Mouse (Mus musculus) heart, adult 2 months (tissue): ENCODE data around the gene Ddx21. TPM values are rescaled to one million over a fixed set of nuclear protein-coding genes. Genes with fewer than 3 reads are reported as not detected.

ENCODE experiments used
- DNase-seq, 2 experiments: peaks; one replicate each; pipeline ENCODE4 v3.0.0; 2021
- H3K27ac ChIP-seq: fragments of 200-600 bp; 2 replicates; pipeline ENCODE4 v1.8.1; 2022
- H3K27me3 ChIP-seq: fragments of 200-500 bp; 2 replicates; pipeline ENCODE4 v1.6.1; 2012; ENCODE audit warnings: mild to moderate bottlenecking, low read length, inconsistent platforms, mixed read lengths; ENCODE audit not compliant: control insufficient read depth, insufficient read depth
- H3K36me3 ChIP-seq: fragments of 200-500 bp; 2 replicates; pipeline ENCODE4 v1.6.1; 2012; ENCODE audit warnings: low read length, inconsistent platforms; ENCODE audit not compliant: control insufficient read depth, insufficient read depth
- H3K4me1 ChIP-seq: fragments of 200-500 bp; 2 replicates; pipeline ENCODE4 v1.6.1; 2011; ENCODE audit warnings: low read length; ENCODE audit not compliant: control insufficient read depth, insufficient read depth
- H3K4me3 ChIP-seq: fragments of 200-600 bp; 2 replicates; pipeline ENCODE4 v1.8.1; 2022
- H3K79me2 ChIP-seq: fragments of 200-500 bp; replicated peaks from 2 replicates; pipeline ENCODE4 v1.6.1; 2012; ENCODE audit warnings: mild to moderate bottlenecking, inconsistent platforms, low read length, moderate library complexity, mixed read lengths; ENCODE audit not compliant: control insufficient read depth, insufficient read depth
- H3K9ac ChIP-seq: fragments of 200-500 bp; 2 replicates; pipeline ENCODE4 v1.6.1; 2012; ENCODE audit warnings: low read depth, mild to moderate bottlenecking, control low read depth, inconsistent platforms, low read length, mixed read lengths
- CTCF ChIP-seq: fragments of 200-600 bp; IDR thresholded peaks from 2 replicates; pipeline ENCODE4 v1.8.1; 2022; ENCODE audit warnings: antibody characterized with exemption, mild to moderate bottlenecking, moderate library complexity
- EP300 ChIP-seq: fragments of 200-500 bp; IDR thresholded peaks from 2 replicates; pipeline ENCODE4 v1.6.1; 2011; ENCODE audit warnings: low read depth, low read length, control low read depth; ENCODE audit not compliant: insufficient read depth
- POLR2A ChIP-seq: fragments of 200-500 bp; IDR thresholded peaks from 2 replicates; pipeline ENCODE4 v1.6.1; 2011; ENCODE audit warnings: mild to moderate bottlenecking, low read depth, low read length, control low read depth; ENCODE audit not compliant: insufficient read depth
- WGBS: fragments of 180-500 bp; shearing (Covaris S2); methylation state at CpG from one replicate; pipeline ENCODE4 v1.1.7; 2018; 5-methylcytosine and 5-hydroxymethylcytosine counted together
- intact Hi-C: fragments of 180-260 bp; cut with DNase I; formaldehyde crosslinking; loops from one replicate; pipeline ENCODE4 v1.15.1; 2025
- polyA plus RNA-seq: library from polyadenylated mRNA; depleted of rRNA; stranded (reverse); fragments of >200 nt; gene quantifications from 2 replicates; pipeline ENCODE4 v1.2.3, GENCODE M21; 2012
- total RNA-seq, 2 experiments: library from RNA; stranded (reverse); gene quantifications; 2 replicates each; pipeline ENCODE4 v1.2.3; 2021

The Ddx21 gene
- total and polyA plus RNA-seq, 3 experiments = 7.0 to 30.3 (median 30.2) TPM

- H3K4me3 ChIP-seq = peak within 1 kb of the TSS; percentile 68
- peaks cover 4% of the 10 kb centered on the region for H3K36me3 ChIP-seq
- H3K79me2 ChIP-seq = no peaks in the 10 kb centered on the region
- TF ChIP-seq POLR2A = peak; percentile 90
- TF ChIP-seq CTCF = no peak
- TF ChIP-seq EP300 = 0 out of 2 replicates have a peak, but pooled peaks have one; percentile 3
- H3K4me1 ChIP-seq = peaks cover 5% of the 10 kb centered on the region; the same call in 1 of the 2 replicates
- peak within 1 kb of the TSS; percentile 82 for H3K27ac ChIP-seq
- 5% methylated on average over 33 of the region's 33 CpGs for whole genome bisulfite sequencing
- peak; percentile 95 to 98 for DNase-seq
- no peaks in the 10 kb centered on the region for H3K27me3 ChIP-seq
- peak within 1 kb of the TSS; percentile 92 for H3K9ac ChIP-seq
- intact Hi-C loops = no loop called here
Observed at GRCm38 (mm10) chr10:62578338-62579100, 23.6 kb downstream of the Ddx21 start, which contains the start of gene Kif1bp. Gene Kif1bp, minus strand, starts transcription at chr10:62578457.

GRCm38 (mm10) chr10:62577673-62578337 lies 24.3 kb downstream of the Ddx21 start:
- Histone ChIP-seq H3K36me3 (peaks cover 4% of the 10 kb centered on the region), H3K27me3 (no peaks in the 10 kb centered on the region), H3K27ac (peak overlapping the region; percentile 82), H3K79me2 (no peaks in the 10 kb centered on the region), H3K4me3 (peak overlapping the region; percentile 68), H3K4me1 (peaks cover 5% of the 10 kb centered on the region; the same call in 1 of the 2 replicates), H3K9ac (peak overlapping the region; percentile 92)
- 2% methylated on average over 54 of the region's 54 CpGs for WGBS
- no peak for TF ChIP-seq POLR2A
- no peak for TF ChIP-seq EP300
- TF ChIP-seq CTCF = no peak
- DNase-seq = no peak
- intact Hi-C loops = no loop called here

- TF ChIP-seq POLR2A (no peak), CTCF (no peak), EP300 (no peak)
- H3K9ac ChIP-seq = no peak overlapping the region
- H3K27me3 ChIP-seq = no peaks in the 10 kb centered on the region
- DNase-seq = no peak
- intact Hi-C loops = no loop called here
- H3K27ac ChIP-seq = no peak overlapping the region
- 81% methylated on average over 13 of the region's 13 CpGs for WGBS
- H3K4me3 ChIP-seq = no peak overlapping the region
- peaks cover 4% of the 10 kb centered on the region for H3K36me3 ChIP-seq
- peaks cover 5% of the 10 kb centered on the region; the same call in 1 of the 2 replicates for H3K4me1 ChIP-seq
- H3K79me2 ChIP-seq = no peaks in the 10 kb centered on the region
Observed at GRCm38 (mm10) chr10:62575001-62575400, 27.1 kb downstream of the Ddx21 start.

GRCm38 (mm10) chr10:62570126-62570871 lies 31.8 kb downstream of the Ddx21 start:
- H3K36me3 ChIP-seq = peaks cover 2% of the 10 kb centered on the region; the same call in 1 of the 2 replicates
- no peak for DNase-seq
- no peaks in the 10 kb centered on the region for H3K79me2 ChIP-seq
- H3K4me3 ChIP-seq = no peak overlapping the region
- H3K9ac ChIP-seq = no peak overlapping the region
- WGBS = 92% methylated on average over 7 of the region's 7 CpGs
- H3K27me3 ChIP-seq = no peaks in the 10 kb centered on the region
- intact Hi-C loops = no loop called here
- TF ChIP-seq POLR2A (no peak), EP300 (no peak), CTCF (no peak)
- no peak overlapping the region for H3K27ac ChIP-seq
- H3K4me1 ChIP-seq = no peaks in the 10 kb centered on the region

GRCm38 (mm10) chr10:62568861-62569260 lies 33.2 kb downstream of the Ddx21 start:
- Histone ChIP-seq H3K9ac (no peak overlapping the region), H3K79me2 (no peaks in the 10 kb centered on the region), H3K4me1 (no peaks in the 10 kb centered on the region), H3K4me3 (no peak overlapping the region), H3K27ac (no peak overlapping the region), H3K27me3 (no peaks in the 10 kb centered on the region), H3K36me3 (peaks cover 2% of the 10 kb centered on the region; the same call in 1 of the 2 replicates)
- WGBS = 56% methylated on average over 4 of the region's 4 CpGs
- DNase-seq = no peak
- intact Hi-C loops = no loop called here
- TF ChIP-seq POLR2A (no peak), EP300 (no peak), CTCF (no peak)
